Mouse (Mus musculus) ES-Bruce4 (cell line): ENCODE data around the gene Ticrr.

ENCODE experiments used
- CTCF ChIP-seq: IDR thresholded peaks from one replicate; pipeline ENCODE4 v1.8.1; 2011; ENCODE audit warnings: low read depth, low read length
- EP300 ChIP-seq: IDR thresholded peaks from 2 replicates; pipeline ENCODE4 v1.6.1; 2011; ENCODE audit warnings: low read depth, low read length; ENCODE audit not compliant: insufficient read depth
- POLR2A ChIP-seq: IDR thresholded peaks from one replicate; pipeline ENCODE4 v1.8.1; 2011; ENCODE audit warnings: low read length; ENCODE audit not compliant: insufficient read depth

DNA sequence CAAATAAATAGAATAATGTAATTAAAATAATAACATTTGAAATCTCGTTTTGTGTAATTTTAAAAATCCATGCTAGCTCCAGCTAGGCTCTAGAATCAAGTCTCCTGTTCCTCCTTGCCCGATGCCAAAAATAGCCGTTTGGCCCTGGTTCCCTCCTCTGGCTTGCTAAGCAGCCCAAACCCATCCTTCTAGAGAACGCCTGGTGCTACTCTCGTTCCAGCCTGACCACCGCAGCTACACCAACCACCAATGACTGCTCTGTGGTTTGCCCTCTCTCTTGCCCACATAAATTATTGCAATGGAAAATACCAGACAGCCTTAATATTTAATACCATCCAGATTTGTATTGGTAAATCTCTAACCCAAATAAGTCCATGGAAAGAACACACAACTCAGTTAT is 87.7 kb downstream of the Ticrr start:
- TF ChIP-seq POLR2A: no peak
- no peak for TF ChIP-seq EP300
- TF ChIP-seq CTCF: no peak
